Mouse (Mus musculus) bone marrow macrophage, adult 2 months (primary cell): ENCODE measurements around the gene Slc22a6.

Experiments used
- CTCF ChIP-seq: IDR thresholded peaks from 2 replicates; pipeline ENCODE4 v1.5.1; 2012; ENCODE audit warnings: low read depth, mild to moderate bottlenecking, low read length, moderate library complexity
- POLR2A ChIP-seq: IDR thresholded peaks from 2 replicates; pipeline ENCODE4 v1.6.1; 2012; ENCODE audit warnings: mild to moderate bottlenecking, low read depth, low read length, borderline replicate concordance

DNA sequence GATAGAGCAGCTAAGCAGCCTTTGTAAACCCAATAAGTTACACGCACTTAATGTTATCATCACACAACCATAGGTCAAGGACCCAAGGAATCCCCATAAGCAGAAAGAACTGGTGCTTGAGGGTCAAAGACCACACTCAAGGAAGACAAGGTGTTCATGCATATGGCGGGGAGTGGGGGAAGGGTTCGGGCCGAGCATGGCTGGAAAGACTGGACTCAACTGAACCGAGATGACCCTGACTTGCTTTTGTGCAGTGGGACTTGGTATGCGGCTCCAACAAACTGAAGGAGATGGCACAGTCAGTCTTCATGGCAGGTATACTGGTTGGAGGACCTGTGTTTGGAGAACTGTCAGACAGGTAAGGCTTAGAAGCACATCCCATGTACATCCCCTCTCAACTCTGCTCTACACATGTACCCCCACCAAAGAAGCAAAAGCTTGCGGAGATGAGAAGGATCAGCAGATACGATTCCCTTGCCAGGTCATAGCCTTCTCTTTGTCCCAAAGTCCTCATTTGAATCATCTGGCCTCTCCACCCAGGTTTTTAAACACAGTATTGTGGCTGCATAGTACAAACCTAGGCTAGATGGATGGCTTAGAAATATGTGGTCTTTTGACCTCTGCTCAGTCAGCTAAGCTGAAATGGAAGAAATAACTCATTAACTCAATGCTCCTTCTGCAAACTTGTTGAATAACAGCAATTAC, 13.2 kb upstream of the Slc22a6 start:
- TF ChIP-seq POLR2A (no peak), CTCF (no peak)
